Mouse (Mus musculus) thymus, adult 2 months (tissue): ENCODE results near the gene Kif1b.

Experiments used
- CTCF ChIP-seq: fragments of 200-500 bp; IDR thresholded peaks from 2 replicates; pipeline ENCODE4 v1.5.1; 2012; ENCODE audit warnings: mild to moderate bottlenecking, control low read depth, low read length, moderate library complexity, borderline replicate concordance; ENCODE audit not compliant: control insufficient read depth, poor library complexity, insufficient read depth; ENCODE audit errors: extremely low read depth
- POLR2A ChIP-seq: fragments of 200-500 bp; IDR thresholded peaks from 2 replicates; pipeline ENCODE4 v1.6.1; 2012; ENCODE audit warnings: mild to moderate bottlenecking, low read length, control low read depth, moderate library complexity; ENCODE audit not compliant: control insufficient read depth, poor library complexity, insufficient read depth; ENCODE audit errors: extremely low read depth

DNA sequence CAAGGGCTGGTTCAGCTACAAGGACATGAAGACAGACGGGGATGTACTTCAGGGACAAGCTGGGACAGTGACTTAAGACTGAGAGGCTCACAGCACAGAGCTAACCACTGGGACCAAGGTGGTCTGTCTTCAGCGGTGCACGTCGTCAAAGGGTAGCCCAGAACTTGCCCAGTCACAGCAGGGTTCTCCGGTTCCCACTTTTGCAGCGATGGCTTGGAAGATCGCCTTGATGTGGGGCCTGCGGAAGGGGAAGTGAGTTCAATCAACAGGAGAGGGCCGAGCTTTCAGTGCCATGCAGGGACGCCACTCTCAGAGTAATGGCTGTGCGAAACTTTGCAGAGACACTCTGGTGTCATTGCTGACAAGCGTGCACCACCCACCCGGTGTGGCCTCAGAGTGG, 147.6 kb downstream of the Kif1b start:
- TF ChIP-seq POLR2A (no peak), CTCF (no peak)
